Mouse (Mus musculus) myocyte (in vitro differentiated cells): ENCODE results near the gene Yif1b.

Experiments used
- CEBPB ChIP-seq: IDR thresholded peaks from 2 replicates; pipeline ENCODE4 v1.6.1; 2011; ENCODE audit warnings: mild to moderate bottlenecking, moderate library complexity; ENCODE audit not compliant: poor library complexity, insufficient read depth, severe bottlenecking
- E2F4 ChIP-seq: IDR thresholded peaks from one replicate; pipeline ENCODE4 v1.6.1; 2011; ENCODE audit warnings: mild to moderate bottlenecking, control low read depth, moderate library complexity; ENCODE audit not compliant: insufficient read depth
- MAX ChIP-seq: IDR thresholded peaks from one replicate; pipeline ENCODE4 v1.6.1; 2011; ENCODE audit warnings: low read depth, mild to moderate bottlenecking, control low read depth
- MYOD1 ChIP-seq, 3 experiments: IDR thresholded peaks; one replicate each; pipeline ENCODE4 v1.6.1; 2011; ENCODE audit warnings: control low read depth in 2 of 3, low read depth in 2 of 3, mild to moderate bottlenecking in 2 of 3, moderate library complexity in 1 of 3; ENCODE audit not compliant: insufficient read length in 2 of 3, control insufficient read depth in 1 of 3
- MYOG ChIP-seq, 3 experiments: IDR thresholded peaks; one replicate each; pipeline ENCODE4 v1.6.1; 2011; ENCODE audit warnings: control low read depth in 2 of 3, low read depth in 2 of 3, mild to moderate bottlenecking in 2 of 3; ENCODE audit not compliant: insufficient read length in 2 of 3, control insufficient read depth in 1 of 3, insufficient read depth in 1 of 3
- POLR2A ChIP-seq: IDR thresholded peaks from one replicate; pipeline ENCODE4 v1.6.1; 2011; ENCODE audit warnings: low read depth, mild to moderate bottlenecking, control low read depth, moderate library complexity; ENCODE audit not compliant: insufficient read length
- POLR2AphosphoS2 ChIP-seq: IDR thresholded peaks from one replicate; pipeline ENCODE4 v1.6.1; 2011; ENCODE audit warnings: low read depth, control low read depth; ENCODE audit not compliant: insufficient read length
- SRF ChIP-seq: IDR thresholded peaks from one replicate; pipeline ENCODE4 v1.6.1; 2011; ENCODE audit warnings: low read depth; ENCODE audit not compliant: control insufficient read depth, insufficient read length
- TCF12 ChIP-seq: IDR thresholded peaks from one replicate; pipeline ENCODE4 v1.6.1; 2011; ENCODE audit warnings: mild to moderate bottlenecking, control low read depth; ENCODE audit not compliant: poor library complexity, insufficient read depth, severe bottlenecking
- TCF3 ChIP-seq: IDR thresholded peaks from one replicate; pipeline ENCODE4 v1.6.1; 2011; ENCODE audit warnings: low read depth, control low read depth; ENCODE audit not compliant: insufficient read length
- USF1 ChIP-seq: IDR thresholded peaks from one replicate; pipeline ENCODE4 v1.6.1; 2011; ENCODE audit warnings: low read depth, mild to moderate bottlenecking, control low read depth, moderate library complexity

GRCm38 (mm10) chr7:29280801-29281200, 42.7 kb downstream of the Yif1b start:
- TF ChIP-seq POLR2AphosphoS2 (no peak), TCF12 (no peak), MAX (no peak), POLR2A (no peak), MYOD1 (IDR thresholded peaks at IDR 0.05; ENCODE audit: control insufficient read depth in 1 of 3, insufficient read length in 2 of 3, low read depth in 2 of 3) (no peak), USF1 (no peak), SRF (no peak), MYOG (IDR thresholded peaks at IDR 0.05; ENCODE audit: control insufficient read depth in 1 of 3, insufficient read depth in 1 of 3, insufficient read length in 2 of 3, low read depth in 2 of 3) (no peak), TCF3 (no peak), CEBPB (no peak), E2F4 (no peak)
